Mouse (Mus musculus): ENCODE results near the gene D430041D05Rik.

- no peak for TF ChIP-seq TAL1 (IDR thresholded peaks at IDR 0.05; ENCODE audit: low read length)
- TF ChIP-seq GATA1 (IDR thresholded peaks at IDR 0.05; ENCODE audit: low read length) = no peak
Measured at GRCm38 (mm10) chr2:104385941-104386340, 24.9 kb downstream of the D430041D05Rik start.

Data from erythroblast, embryonic 14.5 days (primary cell).